Mouse (Mus musculus): ENCODE data around the gene Mt3. TPM values are rescaled to one million over a fixed set of nuclear protein-coding genes. Genes with fewer than 3 reads are reported as not detected.

Mt3 gene
- not detected for polyA plus RNA-seq (2014; fragmentation: Illumina TruSeq; extraction: RNeasy Lipid Tissue Mini Kit (QIAGEN cat#74804); ENCODE audit: low read depth, low replicate concordance)

GRCm38 (mm10) chr8:94152513-94153300, at the start of gene Mt3:
Gene Mt3, plus strand, starts transcription at chr8:94152607.

GRCm38 (mm10) chr8:94136933-94137332, 15.5 kb upstream of the Mt3 start, which contains the start of gene Mt4:
Gene Mt4, plus strand, starts transcription at chr8:94137197.

GRCm38 (mm10) chr8:94172075-94172808, 19.8 kb downstream of the Mt3 start, which contains the start of gene Mt2:
Gene Mt2, plus strand, starts transcription at chr8:94172664.

GRCm38 (mm10) chr8:94178857-94179712, 26.7 kb downstream of the Mt3 start, which contains the start of gene Mt1:
Gene Mt1, plus strand, starts transcription at chr8:94179082.

Other genes starting within 250 kb of the Mt3 start
- 141 TPM for gene Amfr, start 139.8 kb upstream of the Mt3 start, polyA plus RNA-seq (2014; fragmentation: Illumina TruSeq; extraction: RNeasy Lipid Tissue Mini Kit (QIAGEN cat#74804); ENCODE audit: low read depth, low replicate concordance)
- 103 TPM for gene Nudt21, start 115.6 kb upstream of the Mt3 start, polyA plus RNA-seq (2014; fragmentation: Illumina TruSeq; extraction: RNeasy Lipid Tissue Mini Kit (QIAGEN cat#74804); ENCODE audit: low read depth, low replicate concordance)
- 26.4 TPM for gene Ogfod1, start 115.4 kb upstream of the Mt3 start, polyA plus RNA-seq (2014; fragmentation: Illumina TruSeq; extraction: RNeasy Lipid Tissue Mini Kit (QIAGEN cat#74804); ENCODE audit: low read depth, low replicate concordance)
- gene Bbs2, start 53.7 kb upstream of the Mt3 start, polyA plus RNA-seq (2014; fragmentation: Illumina TruSeq; extraction: RNeasy Lipid Tissue Mini Kit (QIAGEN cat#74804); ENCODE audit: low read depth, low replicate concordance) = 6.8 TPM
- gene Mt4, start 15.4 kb upstream of the Mt3 start, polyA plus RNA-seq (2014; fragmentation: Illumina TruSeq; extraction: RNeasy Lipid Tissue Mini Kit (QIAGEN cat#74804); ENCODE audit: low read depth, low replicate concordance) = not detected
- 16.7 TPM for gene Mt2, start 20.1 kb downstream of the Mt3 start, polyA plus RNA-seq (2014; fragmentation: Illumina TruSeq; extraction: RNeasy Lipid Tissue Mini Kit (QIAGEN cat#74804); ENCODE audit: low read depth, low replicate concordance)
- 7.1 TPM for gene Mt1, start 26.5 kb downstream of the Mt3 start, polyA plus RNA-seq (2014; fragmentation: Illumina TruSeq; extraction: RNeasy Lipid Tissue Mini Kit (QIAGEN cat#74804); ENCODE audit: low read depth, low replicate concordance)
- gene Nup93, start 62.0 kb downstream of the Mt3 start, polyA plus RNA-seq (2014; fragmentation: Illumina TruSeq; extraction: RNeasy Lipid Tissue Mini Kit (QIAGEN cat#74804); ENCODE audit: low read depth, low replicate concordance) = 9.5 TPM
- gene Slc12a3, start 176.6 kb downstream of the Mt3 start, polyA plus RNA-seq (2014; fragmentation: Illumina TruSeq; extraction: RNeasy Lipid Tissue Mini Kit (QIAGEN cat#74804); ENCODE audit: low read depth, low replicate concordance) = 0.16 TPM
- gene Herpud1, start 233.8 kb downstream of the Mt3 start, polyA plus RNA-seq (2014; fragmentation: Illumina TruSeq; extraction: RNeasy Lipid Tissue Mini Kit (QIAGEN cat#74804); ENCODE audit: low read depth, low replicate concordance) = 130 TPM